Mouse (Mus musculus) heart, adult 2 months (tissue): Measurements from ENCODE around the gene Mtg2.

Source experiments
- CTCF ChIP-seq: fragments of 200-600 bp; IDR thresholded peaks from 2 replicates; pipeline ENCODE4 v1.8.1; 2022; ENCODE audit warnings: antibody characterized with exemption, mild to moderate bottlenecking, moderate library complexity
- EP300 ChIP-seq: fragments of 200-500 bp; IDR thresholded peaks from 2 replicates; pipeline ENCODE4 v1.6.1; 2011; ENCODE audit warnings: low read depth, low read length, control low read depth; ENCODE audit not compliant: insufficient read depth
- POLR2A ChIP-seq: fragments of 200-500 bp; IDR thresholded peaks from 2 replicates; pipeline ENCODE4 v1.6.1; 2011; ENCODE audit warnings: mild to moderate bottlenecking, low read depth, low read length, control low read depth; ENCODE audit not compliant: insufficient read depth

DNA sequence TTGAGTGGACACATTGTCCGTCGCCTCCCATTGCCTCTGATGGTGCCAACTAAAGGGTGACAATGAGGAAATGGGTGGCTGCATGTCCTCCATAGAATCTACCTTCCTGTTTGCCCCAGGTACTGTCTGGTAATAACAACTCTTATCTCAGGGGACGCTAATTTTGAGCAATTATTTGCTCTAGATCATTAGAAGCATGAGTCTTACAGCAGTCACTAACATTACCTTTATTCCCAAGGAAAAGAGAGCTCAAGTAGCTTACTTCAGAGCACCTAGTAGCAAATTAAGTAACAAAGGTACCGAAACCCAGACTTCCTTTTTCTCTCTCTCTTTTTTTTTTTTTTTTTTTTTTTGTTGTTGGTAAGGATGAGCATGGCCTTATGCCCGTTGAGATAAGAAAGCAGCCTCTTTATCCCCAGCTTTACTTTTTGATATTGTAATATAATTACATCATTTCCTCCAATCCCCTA, 49.9 kb downstream of the Mtg2 start:
- TF ChIP-seq POLR2A (no peak), CTCF (no peak), EP300 (no peak)
